Mouse (Mus musculus): Measurements from ENCODE around the gene Csnk1g2. TPM values are rescaled to one million over a fixed set of nuclear protein-coding genes. Genes with fewer than 3 reads are reported as not detected.
A peak's percentile ranks its signal among the peaks of the same experiment; 100 is the strongest.

Gene Csnk1g2
- polyA plus RNA-seq, 1 experiment from 2014 or later = 86.9 TPM

GRCm38 (mm10) chr10:80671936-80672690, 49.5 kb downstream of the Csnk1g2 start:
- H3K36me3 ChIP-seq (ENCODE audit: control insufficient read depth, insufficient read depth, low read length) = peaks cover 36% of the 10 kb centered on the region
- no peaks in the 10 kb centered on the region for H3K27me3 ChIP-seq (ENCODE audit: control insufficient read depth, insufficient read depth, low read length)
- DNase-seq (ENCODE audit: low spot score, missing footprints) = no peak
- WGBS = 88% methylated on average over 11 of the region's 11 CpGs
- ATAC-seq (ENCODE audit: low FRiP score) = no peak
- no peaks in the 10 kb centered on the region for H3K9me3 ChIP-seq (ENCODE audit: control insufficient read depth, low read length)
- H3K4me2 ChIP-seq = no peak overlapping the region
- H3K27ac ChIP-seq (ENCODE audit: low read depth, low read length) = no peak overlapping the region
- H3K9ac ChIP-seq (ENCODE audit: low read length) = no peak overlapping the region
- H3K4me1 ChIP-seq (ENCODE audit: control insufficient read depth, insufficient read depth, low read length) = peaks cover 23% of the 10 kb centered on the region
- H3K4me3 ChIP-seq (ENCODE audit: low read depth, low read length) = no peak overlapping the region

- ATAC-seq (ENCODE audit: low FRiP score) (no peak), DNase-seq (ENCODE audit: low spot score, missing footprints) (no peak)
- Histone ChIP-seq H3K36me3 (ENCODE audit: control insufficient read depth, insufficient read depth, low read length) (peaks cover 20% of the 10 kb centered on the region), H3K4me2 (peak overlapping the region; percentile 92; the same call in 1 of the 2 replicates), H3K27me3 (ENCODE audit: control insufficient read depth, insufficient read depth, low read length) (no peaks in the 10 kb centered on the region), H3K9me3 (ENCODE audit: control insufficient read depth, low read length) (no peaks in the 10 kb centered on the region), H3K4me1 (ENCODE audit: control insufficient read depth, insufficient read depth, low read length) (peaks cover 33% of the 10 kb centered on the region), H3K9ac (ENCODE audit: low read length) (peak overlapping the region; percentile 97), H3K27ac (ENCODE audit: low read depth, low read length) (no peak overlapping the region), H3K4me3 (ENCODE audit: low read depth, low read length) (no peak overlapping the region)
- WGBS = 92% methylated on average over 3 of the region's 3 CpGs
These were observed 51.1 kb downstream of the Csnk1g2 start for GRCm38 (mm10) chr10:80673690-80674089.

- Histone ChIP-seq H3K36me3 (ENCODE audit: control insufficient read depth, insufficient read depth, low read length) (peaks cover 15% of the 10 kb centered on the region), H3K4me1 (ENCODE audit: control insufficient read depth, insufficient read depth, low read length) (peaks cover 37% of the 10 kb centered on the region), H3K9me3 (ENCODE audit: control insufficient read depth, low read length) (no peaks in the 10 kb centered on the region), H3K4me2 (peak overlapping the region; percentile 92), H3K9ac (ENCODE audit: low read length) (peak overlapping the region; percentile 97), H3K27ac (ENCODE audit: low read depth, low read length) (no peak overlapping the region), H3K27me3 (ENCODE audit: control insufficient read depth, insufficient read depth, low read length) (no peaks in the 10 kb centered on the region), H3K4me3 (ENCODE audit: low read depth, low read length) (peak overlapping the region; percentile 98)
- ATAC-seq (ENCODE audit: low FRiP score) (no peak), DNase-seq (ENCODE audit: low spot score, missing footprints) (no peak)
- WGBS = 72% methylated on average over 5 of the region's 5 CpGs
These were observed 51.6 kb downstream of the Csnk1g2 start for GRCm38 (mm10) chr10:80674161-80674711.

GRCm38 (mm10) chr10:80674851-80675404, 52.3 kb downstream of the Csnk1g2 start:
- WGBS = 24% methylated on average over 6 of the region's 6 CpGs
- DNase-seq (ENCODE audit: low spot score, missing footprints) = no peak
- H3K4me1 ChIP-seq (ENCODE audit: control insufficient read depth, insufficient read depth, low read length) = peaks cover 37% of the 10 kb centered on the region

GRCm38 (mm10) chr10:80675405-80676197, 53.0 kb downstream of the Csnk1g2 start:
- peak overlapping the region; percentile 98 for H3K4me3 ChIP-seq (ENCODE audit: low read depth, low read length)
- peak overlapping the region; percentile 59 for H3K27ac ChIP-seq (ENCODE audit: low read depth, low read length)
- peak overlapping the region; percentile 97 for H3K9ac ChIP-seq (ENCODE audit: low read length)
- peak; percentile 49 for ATAC-seq (ENCODE audit: low FRiP score)
- WGBS = under 1% methylated on average over 44 of the region's 54 CpGs
- H3K27me3 ChIP-seq (ENCODE audit: control insufficient read depth, insufficient read depth, low read length) = no peaks in the 10 kb centered on the region
- peaks cover 4% of the 10 kb centered on the region; the same call in 1 of the 2 replicates for H3K36me3 ChIP-seq (ENCODE audit: control insufficient read depth, insufficient read depth, low read length)
- peaks cover 37% of the 10 kb centered on the region for H3K4me1 ChIP-seq (ENCODE audit: control insufficient read depth, insufficient read depth, low read length)
- H3K4me2 ChIP-seq = peak overlapping the region; percentile 92
- no peaks in the 10 kb centered on the region for H3K9me3 ChIP-seq (ENCODE audit: control insufficient read depth, low read length)
- peak; percentile 93 for DNase-seq (ENCODE audit: low spot score, missing footprints)

More at GRCm38 (mm10) chr10:80674851-80675404, 52.3 kb downstream of the Csnk1g2 start:
- Histone ChIP-seq H3K27me3 (ENCODE audit: control insufficient read depth, insufficient read depth, low read length) (no peaks in the 10 kb centered on the region), H3K9ac (ENCODE audit: low read length) (peak overlapping the region; percentile 97), H3K4me2 (peak overlapping the region; percentile 92), H3K4me3 (ENCODE audit: low read depth, low read length) (peak overlapping the region; percentile 98), H3K27ac (ENCODE audit: low read depth, low read length) (peak overlapping the region; percentile 59; the same call in 1 of the 2 replicates), H3K9me3 (ENCODE audit: control insufficient read depth, low read length) (no peaks in the 10 kb centered on the region), H3K36me3 (ENCODE audit: control insufficient read depth, insufficient read depth, low read length) (peaks cover 8% of the 10 kb centered on the region)
- ATAC-seq (ENCODE audit: low FRiP score) = no peak

- under 1% methylated on average over 50 of the region's 78 CpGs for WGBS
These were observed 53.7 kb downstream of the Csnk1g2 start for GRCm38 (mm10) chr10:80676198-80676928.

GRCm38 (mm10) chr10:80677128-80677875, 54.7 kb downstream of the Csnk1g2 start:
- DNase-seq (ENCODE audit: low spot score, missing footprints) (no peak), ATAC-seq (ENCODE audit: low FRiP score) (0 out of 2 replicates have a peak, but pooled peaks have one; percentile 5)
- Histone ChIP-seq H3K36me3 (ENCODE audit: control insufficient read depth, insufficient read depth, low read length) (no peaks in the 10 kb centered on the region), H3K27me3 (ENCODE audit: control insufficient read depth, insufficient read depth, low read length) (no peaks in the 10 kb centered on the region), H3K9me3 (ENCODE audit: control insufficient read depth, low read length) (no peaks in the 10 kb centered on the region), H3K4me2 (peak overlapping the region; percentile 92), H3K4me3 (ENCODE audit: low read depth, low read length) (peak overlapping the region; percentile 98), H3K27ac (ENCODE audit: low read depth, low read length) (peak overlapping the region; percentile 90), H3K9ac (ENCODE audit: low read length) (peak overlapping the region; percentile 77), H3K4me1 (ENCODE audit: control insufficient read depth, insufficient read depth, low read length) (peaks cover 37% of the 10 kb centered on the region)
- whole genome bisulfite sequencing = 46% methylated on average over 9 of the region's 9 CpGs

More at GRCm38 (mm10) chr10:80676198-80676928, 53.7 kb downstream of the Csnk1g2 start:
- H3K9ac ChIP-seq (ENCODE audit: low read length) = peak overlapping the region; percentile 97
- peak overlapping the region; percentile 92 for H3K4me2 ChIP-seq
- H3K27me3 ChIP-seq (ENCODE audit: control insufficient read depth, insufficient read depth, low read length) = no peaks in the 10 kb centered on the region
- no peaks in the 10 kb centered on the region for H3K36me3 ChIP-seq (ENCODE audit: control insufficient read depth, insufficient read depth, low read length)
- no peaks in the 10 kb centered on the region for H3K9me3 ChIP-seq (ENCODE audit: control insufficient read depth, low read length)
- H3K4me3 ChIP-seq (ENCODE audit: low read depth, low read length) = peak overlapping the region; percentile 98
- peaks cover 37% of the 10 kb centered on the region for H3K4me1 ChIP-seq (ENCODE audit: control insufficient read depth, insufficient read depth, low read length)
- DNase-seq (ENCODE audit: low spot score, missing footprints) = peak; percentile 100
- peak overlapping the region; percentile 90 for H3K27ac ChIP-seq (ENCODE audit: low read depth, low read length)
- peak; percentile 94 for ATAC-seq (ENCODE audit: low FRiP score)
